Mouse (Mus musculus) liver, adult 2 months (tissue): ENCODE results near the gene Ahrr. TPM values are rescaled to one million over a fixed set of nuclear protein-coding genes. Genes with fewer than 3 reads are reported as not detected.

Experiments
- DNase-seq: peaks from one replicate; pipeline ENCODE4 v3.0.0-alpha.2; 2011; ENCODE audit warnings: low read depth, low spot score; ENCODE audit errors: extremely low read depth
- H3K27ac ChIP-seq: fragments of 200-500 bp; replicated peaks from 2 replicates; pipeline ENCODE4 v1.5.1; 2012; ENCODE audit warnings: low read depth, mild to moderate bottlenecking, control low read depth, inconsistent platforms, low read length; ENCODE audit not compliant: insufficient read depth
- H3K27me3 ChIP-seq: fragments of 200-500 bp; 2 replicates; pipeline ENCODE4 v1.6.1; 2012; ENCODE audit warnings: mild to moderate bottlenecking, moderate library complexity, low read length, inconsistent platforms; ENCODE audit not compliant: control insufficient read depth, insufficient read depth
- H3K36me3 ChIP-seq: fragments of 200-500 bp; 2 replicates; pipeline ENCODE4 v1.6.1; 2012; ENCODE audit warnings: low read length, inconsistent platforms; ENCODE audit not compliant: control insufficient read depth, insufficient read depth
- H3K4me1 ChIP-seq: fragments of 200-500 bp; 2 replicates; pipeline ENCODE4 v1.6.1; 2011; ENCODE audit warnings: low read length; ENCODE audit not compliant: control insufficient read depth, insufficient read depth
- H3K4me3 ChIP-seq: fragments of 200-500 bp; 2 replicates; pipeline ENCODE4 v1.5.1; 2011; ENCODE audit warnings: low read depth, mild to moderate bottlenecking, control low read depth, low read length, moderate library complexity; ENCODE audit not compliant: insufficient read depth
- H3K79me2 ChIP-seq: fragments of 200-500 bp; 2 replicates; pipeline ENCODE4 v1.6.1; 2012; ENCODE audit warnings: inconsistent platforms, mild to moderate bottlenecking, low read length, moderate library complexity; ENCODE audit not compliant: control insufficient read depth, insufficient read depth
- H3K9ac ChIP-seq: fragments of 200-500 bp; 2 replicates; pipeline ENCODE4 v1.6.1; 2012; ENCODE audit warnings: low read depth, mild to moderate bottlenecking, control low read depth, inconsistent platforms, low read length
- CTCF ChIP-seq: fragments of 200-500 bp; IDR thresholded peaks from 2 replicates; pipeline ENCODE4 v1.5.1; 2011; ENCODE audit warnings: low read depth, low read length, control low read depth
- POLR2A ChIP-seq: fragments of 200-500 bp; IDR thresholded peaks from 2 replicates; pipeline ENCODE4 v1.6.1; 2011; ENCODE audit warnings: low read length, control low read depth; ENCODE audit not compliant: insufficient read depth; ENCODE audit errors: extremely low read depth
- WGBS: fragments of 180-500 bp; shearing (Covaris S2); methylation state at CpG from one replicate; pipeline ENCODE4 v1.1.7; 2018; 5-methylcytosine and 5-hydroxymethylcytosine counted together
- polyA plus RNA-seq: library from polyadenylated mRNA; depleted of rRNA; stranded (reverse); fragments of >200 nt; gene quantifications from 2 replicates; pipeline ENCODE4 v1.2.3, GENCODE M21; 2012
- total RNA-seq: library from RNA; depleted of rRNA; stranded (reverse); fragments of >200 nt; gene quantifications from 2 replicates; pipeline ENCODE4 v1.2.3, GENCODE M21; 2014

Ahrr gene
- total and polyA plus RNA-seq, 2 experiments: 0.07 to 0.18 TPM

- WGBS: 67% methylated on average over 7 of the region's 7 CpGs
- TF ChIP-seq CTCF: no peak
- TF ChIP-seq POLR2A: no peak
Observed at GRCm38 (mm10) chr13:74296376-74296775, 4.2 kb upstream of the Ahrr start.

GRCm38 (mm10) chr13:74289646-74290045 is 2.5 kb downstream of the Ahrr start:
- no peak overlapping the region for H3K4me3 ChIP-seq
- no peak for DNase-seq
- 91% methylated on average over 5 of the region's 5 CpGs for WGBS
- H3K79me2 ChIP-seq: no peaks in the 10 kb centered on the region
- TF ChIP-seq CTCF: no peak
- no peak for TF ChIP-seq POLR2A
- no peaks in the 10 kb centered on the region for H3K36me3 ChIP-seq
- no peak overlapping the region for H3K9ac ChIP-seq
- no peaks in the 10 kb centered on the region for H3K4me1 ChIP-seq
- H3K27ac ChIP-seq: no peak overlapping the region
- no peaks in the 10 kb centered on the region for H3K27me3 ChIP-seq

More at GRCm38 (mm10) chr13:74296376-74296775, 4.2 kb upstream of the Ahrr start:
- Histone ChIP-seq H3K27me3 (no peaks in the 10 kb centered on the region), H3K4me3 (no peak overlapping the region), H3K9ac (no peak overlapping the region), H3K36me3 (no peaks in the 10 kb centered on the region), H3K4me1 (no peaks in the 10 kb centered on the region), H3K79me2 (no peaks in the 10 kb centered on the region), H3K27ac (no peak overlapping the region)
- DNase-seq: no peak

GRCm38 (mm10) chr13:74282299-74282698 is 9.8 kb downstream of the Ahrr start:
- H3K27me3 ChIP-seq: no peaks in the 10 kb centered on the region
- TF ChIP-seq POLR2A (no peak), CTCF (no peak)
- WGBS: 79% methylated on average over 2 of the region's 2 CpGs
- no peaks in the 10 kb centered on the region for H3K79me2 ChIP-seq
- H3K36me3 ChIP-seq: no peaks in the 10 kb centered on the region
- H3K27ac ChIP-seq: no peak overlapping the region
- DNase-seq: no peak
- no peaks in the 10 kb centered on the region; the same call in 1 of the 2 replicates for H3K4me1 ChIP-seq
- no peak overlapping the region for H3K9ac ChIP-seq
- no peak overlapping the region for H3K4me3 ChIP-seq

GRCm38 (mm10) chr13:74275726-74276125 is 16.4 kb downstream of the Ahrr start:
- Histone ChIP-seq H3K27ac (no peak overlapping the region), H3K4me1 (no peaks in the 10 kb centered on the region), H3K36me3 (no peaks in the 10 kb centered on the region), H3K27me3 (no peaks in the 10 kb centered on the region), H3K79me2 (no peaks in the 10 kb centered on the region), H3K4me3 (no peak overlapping the region), H3K9ac (no peak overlapping the region)
- TF ChIP-seq POLR2A (no peak), CTCF (no peak)
- DNase-seq: no peak
- 75% methylated on average over 4 of the region's 4 CpGs for WGBS

- H3K9ac ChIP-seq: peak overlapping the region; percentile 34; the same call in 1 of the 2 replicates
- H3K27me3 ChIP-seq: peaks cover 3% of the 10 kb centered on the region; the same call in 1 of the 2 replicates
- TF ChIP-seq CTCF (peak; percentile 13; the same call in 1 of the 2 replicates), POLR2A (no peak)
- peak overlapping the region; percentile 46 for H3K27ac ChIP-seq
- 29% methylated on average over 10 of the region's 10 CpGs for WGBS
- H3K4me1 ChIP-seq: no peaks in the 10 kb centered on the region
- peak overlapping the region; percentile 43 for H3K4me3 ChIP-seq
- DNase-seq: peak; percentile 16
- no peaks in the 10 kb centered on the region for H3K36me3 ChIP-seq
- H3K79me2 ChIP-seq: no peaks in the 10 kb centered on the region
Observed at GRCm38 (mm10) chr13:74260231-74260992, 31.7 kb downstream of the Ahrr start.
